Mouse (Mus musculus) adrenal gland (tissue): ENCODE data around the gene Chl1.

Experiments
- intact Hi-C: fragments of 180-260 bp; cut with DNase I; formaldehyde crosslinking; loops from one replicate; pipeline ENCODE4 v1.15.1; 2025

Gene Chl1

DNA sequence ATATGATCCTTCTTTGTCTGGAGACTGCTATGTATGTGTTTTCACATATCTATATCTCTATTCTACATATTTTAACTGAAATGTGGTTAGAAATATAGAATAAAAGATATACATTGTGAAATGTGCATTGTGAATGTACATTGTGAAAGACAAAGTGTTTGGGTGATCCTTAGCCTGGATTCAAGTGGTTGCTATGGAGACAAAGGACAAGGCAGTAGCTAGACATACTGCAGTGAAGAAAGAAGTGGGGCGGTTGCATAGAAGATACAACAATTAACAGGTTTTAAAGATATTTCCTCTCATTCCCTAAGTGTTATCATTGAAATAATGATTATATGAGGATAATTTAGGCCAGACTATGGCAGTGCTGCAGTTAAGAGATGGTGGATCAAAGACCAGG, 146.4 kb downstream of the Chl1 start:
- intact Hi-C loops: no loop called here

DNA sequence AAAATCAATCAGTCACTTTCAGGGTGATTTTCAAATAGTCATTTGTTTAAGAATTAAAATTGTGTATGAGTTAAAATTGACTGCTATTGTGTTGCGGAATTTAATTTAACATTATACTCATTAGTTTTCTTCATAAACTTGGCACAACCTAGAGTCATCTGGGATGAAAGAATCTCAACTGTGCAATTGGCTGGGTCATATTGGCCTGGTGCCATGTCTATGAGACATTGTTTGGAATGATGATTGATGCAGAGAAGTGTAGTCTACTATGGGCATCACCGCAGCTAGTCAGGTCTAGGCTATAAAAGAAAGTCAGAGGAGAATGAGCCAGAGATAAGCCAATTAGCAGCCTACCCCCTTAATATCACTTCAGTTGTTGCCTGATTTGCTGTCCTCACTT, 148.8 kb downstream of the Chl1 start:
- intact Hi-C loops: no loop called here

DNA sequence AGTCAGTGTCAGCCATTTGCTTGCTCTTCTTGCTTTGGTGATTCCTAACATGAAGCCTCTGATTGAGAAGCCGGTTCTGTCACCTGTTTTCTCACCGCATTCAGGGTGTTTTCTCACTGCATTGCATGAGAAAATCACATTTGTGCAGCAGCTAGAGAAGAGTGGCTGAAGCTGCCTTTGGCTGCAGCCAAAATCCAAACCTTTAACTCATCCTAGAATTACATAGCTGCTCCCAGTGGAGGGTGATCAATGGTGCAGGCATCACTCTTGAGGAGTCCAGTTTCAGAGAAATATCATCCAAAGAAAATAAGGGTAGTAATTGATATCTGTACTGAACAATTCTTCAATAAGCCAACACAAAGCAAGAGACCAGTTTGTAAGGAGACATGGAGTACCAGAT, 154.8 kb downstream of the Chl1 start:
- intact Hi-C loops: no loop called here

DNA sequence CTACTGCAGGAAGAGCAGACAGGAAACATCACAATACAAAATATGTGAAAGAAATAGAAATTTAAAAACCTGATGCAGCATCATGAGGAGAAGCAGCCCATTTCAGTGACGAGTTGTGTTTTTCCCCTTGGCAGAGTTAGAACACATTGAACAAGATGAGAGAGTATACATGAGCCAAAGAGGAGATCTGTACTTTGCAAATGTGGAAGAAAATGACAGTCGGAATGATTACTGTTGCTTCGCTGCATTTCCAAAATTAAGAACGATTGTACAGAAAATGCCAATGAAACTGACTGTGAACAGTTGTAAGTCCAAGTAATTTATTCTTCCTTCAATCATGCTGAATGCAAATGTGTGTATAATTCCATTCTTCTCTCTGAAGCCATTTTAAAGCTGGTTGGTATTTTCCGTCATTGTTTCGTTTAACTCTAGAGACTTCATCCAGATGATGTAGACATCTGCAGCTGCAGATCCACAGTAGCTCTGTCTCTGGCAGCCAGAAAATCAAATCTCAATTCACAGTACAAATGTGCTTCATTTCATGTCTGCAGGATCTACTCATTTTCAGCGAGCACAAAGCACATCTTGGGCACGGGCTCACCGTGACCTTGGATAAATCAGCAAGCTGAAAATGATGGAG, 155.4 kb downstream of the Chl1 start:
- intact Hi-C loops: no loop called here

DNA sequence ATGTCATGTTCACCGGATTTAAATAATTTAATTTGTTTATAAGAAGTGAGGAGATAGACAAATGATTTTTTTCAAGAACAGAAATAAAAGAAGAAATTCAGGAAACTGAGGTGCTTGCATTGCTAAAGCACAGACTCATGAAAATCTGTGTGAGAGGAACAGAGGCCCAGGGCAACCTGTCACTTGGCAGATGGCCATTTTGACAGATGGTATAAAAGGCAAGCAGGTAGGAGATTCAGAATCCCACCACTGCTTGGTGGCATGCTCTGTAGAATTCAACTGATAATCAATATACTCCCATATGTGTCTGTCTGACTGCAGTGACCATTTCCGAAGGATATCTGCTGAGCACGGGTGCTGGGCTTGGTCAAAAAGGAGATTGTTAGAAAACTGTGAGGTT, 162.7 kb downstream of the Chl1 start:
- intact Hi-C loops: no loop called here

DNA sequence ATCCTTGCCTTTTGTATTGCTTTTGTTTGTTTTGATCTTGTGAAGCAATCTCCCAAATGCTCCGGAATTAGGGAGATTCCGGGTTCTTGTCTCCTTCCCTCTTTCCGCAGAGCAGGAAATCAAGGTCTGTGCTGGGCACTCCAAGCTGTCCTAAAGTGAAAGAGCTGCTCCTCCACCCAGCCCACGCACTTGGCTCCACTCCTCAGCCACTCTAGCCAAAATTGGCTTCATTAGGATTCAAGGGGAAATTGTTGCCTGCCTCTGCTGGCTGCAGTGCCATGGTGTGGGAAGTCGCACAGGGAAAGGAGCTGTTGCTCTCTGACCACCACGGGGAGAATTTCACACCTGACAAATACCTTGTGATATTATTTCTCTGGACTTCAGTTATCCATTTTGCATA, 163.9 kb downstream of the Chl1 start:
- intact Hi-C loops: no loop called here

DNA sequence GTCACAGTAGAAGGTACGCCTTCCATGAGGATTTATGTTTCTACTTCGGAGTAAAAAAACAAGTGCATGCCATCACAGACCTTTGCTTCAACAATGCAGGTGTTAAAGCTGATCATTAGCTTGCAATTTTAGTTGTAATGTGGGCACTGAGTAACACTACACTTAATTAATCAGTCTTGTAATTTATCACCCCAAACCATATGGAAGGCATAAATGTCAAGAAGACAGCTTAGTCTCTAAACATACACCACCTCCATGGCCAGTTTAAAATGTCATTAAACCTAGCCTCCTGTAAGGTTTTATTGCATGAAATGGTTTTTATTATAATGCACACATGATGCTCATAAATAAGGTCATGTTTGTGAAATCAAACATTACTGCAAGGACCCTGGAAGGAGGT, 164.8 kb downstream of the Chl1 start:
- intact Hi-C loops: no loop called here

DNA sequence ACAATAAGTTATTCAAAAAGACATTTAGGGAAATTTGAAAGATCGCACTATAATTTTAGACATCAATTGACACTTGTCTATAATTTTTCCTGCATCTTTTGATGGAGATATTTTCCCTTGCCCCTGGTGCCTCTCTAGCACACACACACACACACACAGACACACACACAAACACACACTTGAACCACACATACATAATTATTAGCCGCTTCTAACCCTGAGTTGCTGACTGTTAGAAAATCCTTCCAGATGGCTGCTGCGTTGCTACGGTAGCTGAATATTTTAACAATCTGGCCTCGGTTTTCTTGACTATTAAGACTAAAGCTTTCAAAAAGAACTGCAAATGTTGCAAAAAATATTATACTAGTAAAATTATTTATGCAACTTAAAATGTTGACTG, 166.3 kb downstream of the Chl1 start:
- intact Hi-C loops: no loop called here

DNA sequence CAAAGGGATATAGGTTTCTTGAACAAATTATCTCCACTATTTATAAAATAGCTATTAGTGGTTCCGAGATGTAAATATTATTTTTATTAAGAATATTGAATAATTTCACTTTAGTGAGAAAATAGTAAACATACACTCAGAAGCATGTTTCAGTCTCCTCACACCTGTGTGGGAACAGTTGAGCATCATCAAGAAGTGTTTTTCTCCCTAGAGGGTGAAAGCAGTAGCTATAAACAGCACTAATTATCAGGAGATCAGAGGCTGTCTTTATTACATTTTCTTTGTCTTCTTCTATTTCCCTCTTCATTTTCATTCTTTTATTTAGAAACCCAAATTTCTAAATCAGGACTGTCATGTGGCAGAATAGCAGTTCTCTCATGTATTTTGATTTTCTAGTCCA, 166.7 kb downstream of the Chl1 start:
- intact Hi-C loops: no loop called here

DNA sequence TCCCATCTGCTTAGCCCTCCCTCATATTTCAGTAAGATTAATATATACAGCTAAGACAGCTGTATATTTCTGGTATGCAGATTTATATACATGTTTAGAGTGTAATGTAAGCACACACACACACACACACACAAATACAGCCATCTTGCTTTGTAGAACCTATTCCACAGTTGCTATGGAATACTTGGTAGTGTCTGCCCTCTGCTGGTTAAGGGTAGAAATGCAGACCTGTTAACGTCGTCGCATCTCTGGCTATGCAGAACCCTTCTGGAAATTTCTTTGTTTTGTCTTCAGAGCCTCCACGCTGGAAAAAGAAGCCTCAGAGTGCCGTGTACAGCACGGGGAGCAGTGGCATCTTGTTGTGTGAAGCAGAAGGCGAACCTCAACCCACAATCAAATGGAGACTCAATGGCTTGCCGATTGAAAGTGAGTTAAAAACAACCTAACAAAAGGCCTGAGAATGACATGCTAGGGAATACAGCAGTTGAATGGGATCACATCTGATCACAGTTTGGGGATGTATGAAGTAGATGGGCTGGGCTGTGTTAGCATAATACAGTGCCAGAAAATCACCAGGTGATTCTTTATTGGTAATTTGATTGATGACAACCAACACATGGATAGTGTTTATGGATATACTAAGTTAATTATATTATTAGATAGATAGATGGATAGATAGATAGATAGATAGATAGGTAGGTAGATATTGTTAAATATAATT, 172.6 kb downstream of the Chl1 start:
- intact Hi-C loops: loop anchor here (2.0 kb wide), 1 partner anchor 376 kb away; no protein-coding TSS in a partner anchor

DNA sequence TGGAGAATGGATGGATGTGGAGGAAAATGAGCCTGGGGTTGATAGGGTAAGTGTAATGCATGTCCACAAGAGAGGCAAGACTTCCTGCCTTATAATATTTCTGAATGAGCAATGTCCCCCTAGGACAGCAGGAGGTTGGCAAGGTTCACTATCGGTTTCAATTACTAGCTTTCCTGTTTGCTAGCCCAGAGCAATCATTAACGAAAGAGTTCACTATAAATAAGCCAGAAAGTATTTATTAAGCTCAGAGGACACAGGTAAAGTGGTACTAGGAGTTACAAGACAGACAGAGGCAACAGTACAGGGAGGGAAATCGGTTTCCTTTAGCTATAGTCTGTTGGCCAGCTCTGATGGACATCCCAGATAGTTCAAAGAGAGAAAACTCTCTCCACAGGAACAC, 182.1 kb downstream of the Chl1 start:
- intact Hi-C loops: no loop called here

DNA sequence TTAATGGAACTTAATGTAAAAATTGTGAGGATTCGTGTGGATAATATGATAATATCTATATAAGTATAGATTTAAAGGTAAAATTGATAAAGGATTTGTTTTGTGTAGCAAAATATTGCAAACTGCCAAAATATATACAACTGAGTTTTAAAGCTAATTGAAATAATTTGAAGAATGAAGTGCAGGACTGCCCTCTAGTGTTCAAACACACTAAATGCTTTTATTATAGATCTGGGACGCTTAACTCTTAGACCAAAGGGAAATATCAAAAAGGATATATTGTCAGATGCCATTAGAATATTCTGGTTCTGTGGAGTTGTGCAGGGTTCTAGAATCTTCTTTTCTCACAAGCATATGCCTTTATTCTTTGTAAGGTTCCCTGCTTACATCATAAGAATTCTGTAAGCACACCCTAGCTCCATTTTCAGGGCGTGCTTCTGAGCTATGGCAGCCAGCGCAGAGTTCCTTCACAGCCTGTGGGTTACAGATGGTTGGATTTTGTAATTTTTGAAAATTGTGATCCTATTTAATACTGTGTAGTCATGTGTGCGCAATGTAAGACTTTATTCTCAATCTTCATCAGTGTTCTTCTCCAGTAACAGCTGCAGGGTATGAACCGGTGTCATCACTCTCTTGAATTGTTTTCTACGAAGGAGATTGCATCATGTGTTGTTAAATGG, 187.1 kb downstream of the Chl1 start:
- intact Hi-C loops: no loop called here

DNA sequence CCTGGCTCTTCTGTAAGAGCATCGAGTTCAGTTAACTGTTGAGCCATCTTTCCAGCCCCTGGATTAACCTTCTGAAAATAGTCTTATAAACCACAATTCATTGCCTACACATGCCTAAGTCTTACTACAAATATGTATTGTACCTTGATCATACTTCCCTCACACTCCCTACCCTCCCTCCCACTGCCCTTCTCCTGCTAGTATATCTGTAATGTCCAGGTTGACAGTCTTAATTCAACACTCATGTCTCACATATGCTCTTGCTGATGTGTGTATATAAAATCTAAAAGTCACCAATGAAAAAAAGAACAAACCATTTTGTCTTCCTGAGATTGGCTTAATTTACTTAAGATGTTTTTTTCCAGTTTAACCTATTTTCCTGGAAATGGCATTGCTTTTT, 189.1 kb downstream of the Chl1 start:
- intact Hi-C loops: no loop called here

DNA sequence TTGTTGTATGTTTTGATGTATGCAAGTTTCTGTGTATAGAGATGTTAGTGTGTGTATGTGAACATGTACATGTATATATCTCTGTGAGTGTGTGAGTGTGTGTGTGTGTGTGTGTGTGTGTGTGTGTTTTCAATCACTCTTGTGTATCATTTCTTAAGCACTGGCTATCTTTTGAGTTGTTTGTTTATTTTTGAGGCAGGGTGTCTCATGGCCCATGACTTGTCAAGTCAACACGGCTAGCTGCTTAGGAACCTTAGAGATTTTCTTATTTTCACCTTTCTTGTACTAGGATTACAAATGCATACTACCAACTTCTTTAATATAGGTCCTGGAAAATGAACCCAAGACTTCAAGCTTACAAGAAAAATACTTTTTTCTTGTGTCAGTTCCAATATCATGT, 189.5 kb downstream of the Chl1 start:
- intact Hi-C loops: no loop called here

DNA sequence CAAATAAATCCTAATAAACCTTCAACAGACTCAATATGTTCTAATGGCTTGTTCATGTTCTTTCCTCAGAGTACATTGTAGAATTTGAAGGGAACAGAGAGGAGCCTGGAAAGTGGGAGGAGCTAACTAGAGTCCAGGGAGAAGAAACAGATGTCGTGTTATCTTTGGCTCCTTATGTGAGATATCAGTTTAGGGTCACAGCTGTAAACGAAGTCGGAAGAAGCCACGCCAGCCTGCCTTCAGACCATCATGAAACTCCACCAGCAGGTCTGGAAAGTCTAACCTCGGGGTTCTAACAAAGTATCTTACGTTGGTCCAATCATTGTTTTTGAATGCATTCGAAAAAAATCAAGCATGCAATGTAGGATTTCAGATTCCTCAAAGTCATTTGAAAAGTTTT, 189.9 kb downstream of the Chl1 start:
- intact Hi-C loops: no loop called here

DNA sequence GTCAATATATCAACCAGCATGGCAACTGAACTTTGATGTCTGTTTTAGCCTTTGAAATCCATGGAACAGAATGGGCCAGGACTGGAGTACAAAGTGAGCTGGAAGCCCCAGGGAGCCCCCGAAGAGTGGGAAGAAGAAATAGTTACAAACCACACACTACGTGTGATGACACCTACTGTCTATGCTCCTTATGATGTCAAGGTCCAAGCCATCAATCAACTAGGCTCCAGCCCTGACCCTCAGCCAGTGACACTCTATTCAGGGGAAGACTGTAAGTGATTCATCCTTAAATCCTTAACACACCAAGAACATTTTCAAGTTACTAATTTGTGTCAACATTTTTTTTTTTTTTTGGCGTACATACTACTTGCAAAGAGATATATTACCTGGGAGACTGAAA, 196.0 kb downstream of the Chl1 start:
- intact Hi-C loops: no loop called here

DNA sequence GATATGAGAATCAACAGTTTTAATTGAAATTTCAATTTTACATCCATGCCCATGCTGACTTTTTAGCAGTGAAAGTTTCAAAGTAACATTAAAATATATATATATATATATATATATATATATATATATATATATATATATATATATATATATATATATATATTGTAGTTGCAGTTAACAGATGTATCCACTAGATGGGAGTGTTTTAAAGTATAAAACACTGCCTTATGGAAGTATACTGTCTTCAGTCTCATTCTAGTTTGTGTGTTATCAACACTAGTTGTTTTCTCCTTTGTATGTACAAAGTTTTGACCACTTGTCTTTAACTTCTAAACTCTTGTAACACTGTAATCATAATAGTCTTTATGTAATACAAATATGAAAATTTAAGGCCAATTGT, 228.9 kb downstream of the Chl1 start:
- intact Hi-C loops: no loop called here

DNA sequence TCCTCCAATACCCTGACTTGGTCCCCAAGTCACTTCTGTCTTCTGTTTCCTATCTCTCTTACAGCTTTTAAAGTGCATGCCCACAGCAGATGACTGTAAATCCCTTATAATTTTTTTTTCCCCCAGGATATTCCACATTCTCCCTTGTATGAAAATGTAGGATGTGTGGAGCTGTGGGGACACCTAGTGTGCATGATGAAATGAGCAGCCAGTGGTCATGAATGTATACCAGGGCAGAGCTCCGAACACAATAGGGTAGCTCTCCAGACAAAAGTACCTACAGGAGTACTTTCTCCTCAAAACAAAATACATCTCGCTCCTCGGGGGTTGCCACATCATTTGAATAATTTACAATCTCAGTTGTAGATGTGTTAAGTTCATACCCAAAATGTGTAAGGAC, 232.4 kb downstream of the Chl1 start:
- intact Hi-C loops: no loop called here

DNA sequence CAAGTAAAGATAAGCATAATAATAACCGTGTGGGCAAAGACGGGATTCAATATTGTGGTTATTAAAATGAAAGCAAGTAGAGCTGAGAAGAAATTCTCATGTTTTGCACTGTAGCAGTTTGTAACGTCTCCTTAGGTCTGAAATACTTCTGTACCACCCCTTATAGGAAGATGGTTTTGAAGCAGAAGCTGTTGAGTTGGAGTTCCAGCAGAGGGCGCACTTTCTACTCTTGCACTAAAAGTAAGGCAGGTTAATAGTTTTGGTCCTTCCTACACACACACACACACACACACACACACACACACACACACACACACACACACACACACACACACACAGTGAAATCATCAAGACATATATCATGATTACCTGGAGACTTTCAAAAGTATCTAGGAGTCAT, 235.7 kb downstream of the Chl1 start:
- intact Hi-C loops: no loop called here

DNA sequence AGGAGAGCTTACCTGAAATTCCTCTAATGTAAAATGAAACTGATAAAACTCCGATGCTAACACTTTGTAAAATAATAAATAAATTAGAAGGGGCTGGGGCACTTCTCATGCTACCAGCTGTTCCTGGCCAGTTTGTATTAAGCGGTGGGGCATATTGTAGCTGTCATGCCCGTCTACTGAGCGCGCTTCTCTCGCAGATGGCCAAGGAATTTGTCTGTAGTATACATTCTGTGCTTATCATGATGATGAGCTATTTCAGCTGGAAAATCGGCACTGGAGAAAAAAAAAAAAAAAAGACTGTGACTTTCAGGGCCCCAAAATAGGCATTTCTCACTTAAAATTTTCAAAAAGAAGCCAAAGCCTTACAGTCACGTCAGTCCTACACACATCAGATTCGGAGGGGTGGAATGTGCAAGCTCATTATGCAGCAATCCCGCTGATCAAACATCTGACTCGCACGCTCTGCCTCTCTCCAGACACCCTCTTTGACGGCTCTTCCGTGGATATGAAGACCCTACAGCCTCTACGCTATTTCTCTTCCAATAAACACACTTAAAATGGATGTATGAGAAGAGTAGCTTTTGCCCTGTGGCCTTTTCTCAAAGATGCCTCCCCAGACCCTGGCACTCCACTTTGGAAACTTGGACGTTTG, 238.9 kb downstream of the Chl1 start:
- intact Hi-C loops: no loop called here

DNA sequence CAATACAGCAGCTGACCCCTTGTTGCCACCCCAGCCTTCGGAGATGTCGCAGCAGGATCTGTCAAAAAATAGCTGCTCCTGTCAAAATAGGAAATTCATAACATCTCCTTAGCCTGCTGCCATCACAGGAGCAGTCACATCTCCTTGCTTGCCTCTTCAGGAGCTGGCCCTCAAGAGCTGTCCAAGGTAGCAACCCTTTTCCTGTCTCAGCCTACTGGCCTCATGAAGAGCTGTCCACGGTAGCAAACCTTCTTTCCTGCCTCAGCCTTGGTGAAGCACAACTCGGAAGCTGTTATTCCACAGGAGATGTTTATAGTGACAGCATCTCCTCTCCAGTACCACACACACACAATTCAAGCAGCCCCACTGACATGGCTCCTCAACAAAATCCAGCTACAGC, 243.5 kb downstream of the Chl1 start:
- intact Hi-C loops: no loop called here

DNA sequence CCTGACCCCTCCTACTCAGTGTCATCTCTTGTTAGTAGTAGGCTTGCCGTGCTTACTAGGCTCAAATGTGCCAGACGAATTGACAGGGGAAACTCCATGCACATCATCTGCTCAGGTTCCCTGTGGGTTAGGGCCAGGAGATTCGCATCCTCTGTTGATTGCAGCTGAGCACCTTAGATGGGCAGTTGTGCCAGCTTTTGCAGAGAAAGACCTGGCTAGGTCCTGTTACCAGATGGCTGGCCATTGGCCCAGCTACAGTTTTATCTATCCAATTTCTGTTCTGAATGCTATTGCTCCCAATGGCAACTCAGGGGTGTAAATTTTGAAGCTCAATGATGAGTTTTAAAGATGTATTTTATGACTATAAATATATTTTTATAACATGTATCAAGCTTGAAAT, 256.4 kb downstream of the Chl1 start:
- intact Hi-C loops: no loop called here
